Mouse (Mus musculus): ENCODE measurements at regions not wholly inside any gene's neighbourhood (a gene's known extent, or its start where the extent isn't known, plus 50 kb on each side); places are given as distances from the start of the nearest gene placed in this dataset.
A peak's percentile ranks its signal among the peaks of the same experiment; 100 is the strongest.

DNA sequence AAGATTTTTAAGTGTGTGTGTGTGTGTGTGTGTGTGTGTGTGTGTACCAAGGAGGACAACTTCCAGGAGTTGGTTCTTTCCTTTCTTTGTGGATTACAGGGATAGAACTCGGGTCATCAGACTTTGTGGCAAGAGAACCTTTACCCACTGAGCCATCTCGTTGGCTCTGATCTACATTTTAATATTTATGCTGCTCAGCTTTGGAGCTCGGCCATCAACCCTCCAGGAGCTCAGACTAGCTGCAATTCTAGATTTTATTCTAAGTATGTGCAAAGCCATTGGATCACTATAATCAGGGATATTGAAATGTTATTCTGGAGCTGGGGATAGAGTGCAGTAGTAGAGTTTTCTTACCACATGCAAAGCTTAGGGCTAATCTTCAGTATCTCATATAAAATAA lies 183.6 kb upstream of the Fam19a5 start:
- no peak for TF ChIP-seq POLR2A (IDR thresholded peaks at IDR 0.05; ENCODE audit: low read depth, low read length)
- TF ChIP-seq CTCF (IDR thresholded peaks at IDR 0.05; ENCODE audit: borderline replicate concordance, insufficient read depth, low read length), result no peak
- Histone ChIP-seq H3K27ac (ENCODE audit: insufficient read depth, low read length) (no peak overlapping the region), H3K4me3 (ENCODE audit: insufficient read depth, low read length) (no peak overlapping the region), H3K4me1 (ENCODE audit: control insufficient read depth, insufficient read depth, low read length) (no peaks in the 10 kb centered on the region)

DNA sequence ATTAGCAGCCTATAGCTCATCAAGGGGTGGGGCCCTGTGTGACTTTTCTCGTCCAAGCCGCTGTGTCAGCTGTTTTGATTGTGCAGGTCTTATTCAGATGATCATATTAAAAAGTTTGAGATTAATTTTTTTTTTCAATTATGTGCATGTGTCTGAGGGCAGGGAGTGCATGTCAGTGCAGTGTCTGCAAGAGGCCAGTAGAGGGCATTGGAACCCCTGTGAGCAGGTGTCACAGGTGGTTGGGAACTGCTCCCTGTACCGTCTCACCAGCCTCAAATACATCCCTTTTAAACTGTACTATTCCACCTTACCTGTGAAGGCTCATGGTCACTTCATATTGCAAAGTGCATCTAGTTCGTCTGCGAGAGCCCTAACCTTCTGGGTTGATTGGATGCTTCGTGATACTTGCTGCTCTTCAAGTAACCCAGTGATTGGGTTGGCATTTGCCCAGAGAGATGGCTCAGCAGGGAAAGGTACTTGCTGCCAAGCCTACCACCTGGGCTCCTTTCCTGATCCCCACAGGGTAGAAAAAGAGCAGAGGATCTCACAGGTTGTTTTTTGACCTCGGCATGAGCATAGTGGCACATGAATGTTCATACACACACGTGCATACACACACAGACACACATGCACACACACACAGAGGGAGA lies 178.3 kb upstream of the Fam19a5 start:
- TF ChIP-seq POLR2A (IDR thresholded peaks at IDR 0.05; ENCODE audit: low read depth, low read length) (no peak), CTCF (IDR thresholded peaks at IDR 0.05; ENCODE audit: borderline replicate concordance, insufficient read depth, low read length) (peak; percentile 4; the same call in 1 of the 2 replicates)
- H3K4me3 ChIP-seq (ENCODE audit: insufficient read depth, low read length), result no peak overlapping the region
- H3K4me1 ChIP-seq (ENCODE audit: control insufficient read depth, insufficient read depth, low read length), result no peaks in the 10 kb centered on the region

DNA sequence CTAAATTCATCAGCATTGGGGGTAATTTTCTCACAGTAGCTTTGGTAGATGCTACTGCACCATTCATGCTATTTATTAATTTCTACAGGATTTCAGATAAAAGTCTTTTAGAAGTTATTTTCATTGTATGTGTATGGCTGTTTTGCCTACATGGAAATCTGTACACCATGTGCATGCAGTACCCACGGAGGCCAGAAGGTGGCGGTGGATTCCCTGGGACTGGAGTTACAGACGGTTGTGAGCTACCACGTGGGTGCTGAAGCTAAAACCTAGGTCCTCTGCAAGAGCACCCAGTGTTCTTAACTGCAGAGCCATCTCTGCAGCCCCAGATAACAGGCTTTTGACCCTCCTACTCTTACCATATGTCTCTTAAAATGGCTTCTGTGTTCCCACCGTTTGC lies 176.7 kb upstream of the Fam19a5 start:
- TF ChIP-seq POLR2A (IDR thresholded peaks at IDR 0.05; ENCODE audit: low read depth, low read length), result no peak
- TF ChIP-seq CTCF (IDR thresholded peaks at IDR 0.05; ENCODE audit: borderline replicate concordance, insufficient read depth, low read length), result no peak

More for the DNA sequence above, 178.3 kb upstream of the Fam19a5 start:
- H3K27ac ChIP-seq (ENCODE audit: insufficient read depth, low read length), result no peak overlapping the region

DNA sequence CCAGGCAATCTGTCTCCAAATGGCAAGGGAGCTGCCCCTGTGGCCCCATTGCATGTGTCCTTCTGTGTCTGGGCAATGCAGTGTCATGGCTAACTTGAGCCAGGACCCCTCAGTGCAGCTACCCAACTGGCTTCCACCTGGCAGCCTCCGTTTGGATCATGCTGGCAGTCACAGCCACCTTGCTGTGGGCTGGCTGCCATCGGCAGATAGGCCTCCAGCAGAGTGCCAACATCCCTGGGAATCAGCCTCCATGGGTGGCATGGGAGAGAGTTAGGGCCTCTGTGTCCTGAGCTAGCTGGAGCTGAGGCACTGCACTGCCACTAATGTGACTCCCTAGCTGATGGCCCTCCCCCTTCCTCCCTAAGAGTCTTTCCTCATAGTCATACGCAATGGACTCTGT lies 174.7 kb upstream of the Fam19a5 start:
- H3K4me3 ChIP-seq (ENCODE audit: insufficient read depth, low read length), result no peak overlapping the region
- TF ChIP-seq CTCF (IDR thresholded peaks at IDR 0.05; ENCODE audit: borderline replicate concordance, insufficient read depth, low read length) (no peak), POLR2A (IDR thresholded peaks at IDR 0.05; ENCODE audit: low read depth, low read length) (no peak)
- H3K4me1 ChIP-seq (ENCODE audit: control insufficient read depth, insufficient read depth, low read length), result no peaks in the 10 kb centered on the region
- H3K27ac ChIP-seq (ENCODE audit: insufficient read depth, low read length), result no peak overlapping the region

More for the DNA sequence above, 176.7 kb upstream of the Fam19a5 start:
- Histone ChIP-seq H3K27ac (ENCODE audit: insufficient read depth, low read length) (no peak overlapping the region), H3K4me3 (ENCODE audit: insufficient read depth, low read length) (no peak overlapping the region), H3K4me1 (ENCODE audit: control insufficient read depth, insufficient read depth, low read length) (no peaks in the 10 kb centered on the region)

DNA sequence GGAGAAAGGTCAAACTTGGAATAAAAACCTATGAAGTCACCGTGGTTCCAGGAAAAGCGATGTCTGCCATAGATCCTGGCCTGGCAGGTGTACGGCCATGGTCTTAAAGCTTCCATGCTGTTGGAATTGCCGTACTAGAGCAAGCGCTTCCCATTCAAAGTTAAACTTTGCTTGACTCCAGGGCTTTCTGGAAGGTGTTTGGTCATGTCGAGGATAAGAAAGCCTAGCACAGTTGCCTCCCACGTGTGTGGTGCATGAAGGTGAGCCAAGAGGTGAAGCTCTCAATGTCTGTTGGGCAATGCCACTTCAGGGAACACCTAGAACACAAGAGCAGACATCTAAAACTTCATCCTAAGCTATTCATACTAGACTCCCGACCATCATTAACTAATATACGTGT lies 174.3 kb upstream of the Fam19a5 start:
- TF ChIP-seq POLR2A (IDR thresholded peaks at IDR 0.05; ENCODE audit: low read depth, low read length), result no peak
- H3K27ac ChIP-seq (ENCODE audit: insufficient read depth, low read length), result no peak overlapping the region
- no peak overlapping the region for H3K4me3 ChIP-seq (ENCODE audit: insufficient read depth, low read length)
- no peaks in the 10 kb centered on the region for H3K4me1 ChIP-seq (ENCODE audit: control insufficient read depth, insufficient read depth, low read length)

DNA sequence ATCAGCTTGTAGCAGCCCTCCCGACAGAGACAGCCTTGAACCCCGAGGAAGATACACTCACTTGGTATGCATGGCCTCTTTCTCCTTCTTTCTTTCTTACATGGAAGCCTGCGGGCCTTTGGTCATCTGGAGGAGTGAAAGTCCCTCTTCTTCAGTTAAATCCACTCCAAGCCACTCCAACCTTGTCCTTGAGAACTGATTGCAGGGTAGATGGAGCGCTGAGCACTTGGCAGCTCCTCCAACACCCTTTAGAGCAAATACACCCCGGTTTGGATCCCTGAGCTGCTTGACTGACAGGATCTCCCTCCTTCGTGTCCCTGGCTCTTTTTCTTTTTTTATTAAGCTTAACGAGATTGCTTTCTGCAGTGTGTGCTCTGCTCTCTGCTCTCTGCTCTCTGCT lies 173.3 kb upstream of the Fam19a5 start:
- TF ChIP-seq CTCF (IDR thresholded peaks at IDR 0.05; ENCODE audit: borderline replicate concordance, insufficient read depth, low read length) (no peak), POLR2A (IDR thresholded peaks at IDR 0.05; ENCODE audit: low read depth, low read length) (no peak)
- Histone ChIP-seq H3K4me1 (ENCODE audit: control insufficient read depth, insufficient read depth, low read length) (no peaks in the 10 kb centered on the region), H3K4me3 (ENCODE audit: insufficient read depth, low read length) (no peak overlapping the region), H3K27ac (ENCODE audit: insufficient read depth, low read length) (no peak overlapping the region)

DNA sequence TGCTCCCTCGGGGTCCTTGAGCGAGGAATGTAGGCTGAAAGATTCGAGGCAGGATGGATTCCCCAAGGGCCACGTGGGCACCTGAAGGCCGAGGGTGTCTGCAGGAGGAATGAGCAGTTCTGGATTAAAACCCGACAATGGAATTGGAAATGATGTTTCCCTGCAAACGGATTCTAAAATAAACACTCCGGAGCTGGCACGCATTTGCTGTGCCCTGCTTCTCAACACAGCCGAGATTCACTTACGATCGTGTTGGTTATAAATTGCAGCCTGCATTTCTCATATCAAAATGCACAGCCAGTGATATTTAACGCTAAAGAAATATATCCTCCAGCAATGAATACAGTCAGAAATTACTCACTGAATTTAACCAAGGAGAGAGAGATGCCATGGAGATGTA lies 169.4 kb upstream of the Fam19a5 start:
- Histone ChIP-seq H3K27ac (ENCODE audit: insufficient read depth, low read length) (no peak overlapping the region), H3K4me1 (ENCODE audit: control insufficient read depth, insufficient read depth, low read length) (no peaks in the 10 kb centered on the region), H3K4me3 (ENCODE audit: insufficient read depth, low read length) (no peak overlapping the region)
- no peak for TF ChIP-seq POLR2A (IDR thresholded peaks at IDR 0.05; ENCODE audit: low read depth, low read length)
- TF ChIP-seq CTCF (IDR thresholded peaks at IDR 0.05; ENCODE audit: borderline replicate concordance, insufficient read depth, low read length), result no peak

DNA sequence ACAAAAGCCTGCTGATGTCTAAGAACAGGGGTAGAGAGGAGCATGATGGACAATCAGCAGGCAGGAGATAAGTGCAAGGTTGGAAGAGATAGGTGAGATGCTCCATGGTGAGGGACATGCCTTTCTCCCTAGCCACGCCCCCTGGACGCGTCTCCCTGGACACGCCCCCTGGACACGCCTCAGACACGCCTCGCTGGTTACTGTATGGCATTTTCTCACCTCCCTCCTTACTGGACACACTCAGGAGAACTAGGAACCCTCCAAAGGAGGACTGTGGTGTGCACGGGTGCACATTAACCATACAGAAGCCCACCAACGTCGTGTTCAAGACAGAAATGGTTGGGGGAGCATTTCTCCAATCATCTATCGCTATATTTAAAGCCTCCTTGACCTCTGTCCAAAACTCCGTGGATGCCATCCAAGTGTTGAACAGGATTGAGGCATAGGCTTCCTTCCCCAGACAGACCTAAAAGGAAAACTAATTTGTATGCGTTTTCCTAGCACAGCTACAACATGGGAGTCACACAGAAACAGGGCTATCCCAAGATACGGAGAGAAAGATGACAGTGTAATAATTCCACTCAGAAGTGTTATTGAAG lies 168.4 kb upstream of the Fam19a5 start:
- no peak overlapping the region for H3K4me3 ChIP-seq (ENCODE audit: insufficient read depth, low read length)
- H3K27ac ChIP-seq (ENCODE audit: insufficient read depth, low read length), result no peak overlapping the region
- H3K4me1 ChIP-seq (ENCODE audit: control insufficient read depth, insufficient read depth, low read length), result no peaks in the 10 kb centered on the region
- TF ChIP-seq CTCF (IDR thresholded peaks at IDR 0.05; ENCODE audit: borderline replicate concordance, insufficient read depth, low read length) (no peak), POLR2A (IDR thresholded peaks at IDR 0.05; ENCODE audit: low read depth, low read length) (no peak)

DNA sequence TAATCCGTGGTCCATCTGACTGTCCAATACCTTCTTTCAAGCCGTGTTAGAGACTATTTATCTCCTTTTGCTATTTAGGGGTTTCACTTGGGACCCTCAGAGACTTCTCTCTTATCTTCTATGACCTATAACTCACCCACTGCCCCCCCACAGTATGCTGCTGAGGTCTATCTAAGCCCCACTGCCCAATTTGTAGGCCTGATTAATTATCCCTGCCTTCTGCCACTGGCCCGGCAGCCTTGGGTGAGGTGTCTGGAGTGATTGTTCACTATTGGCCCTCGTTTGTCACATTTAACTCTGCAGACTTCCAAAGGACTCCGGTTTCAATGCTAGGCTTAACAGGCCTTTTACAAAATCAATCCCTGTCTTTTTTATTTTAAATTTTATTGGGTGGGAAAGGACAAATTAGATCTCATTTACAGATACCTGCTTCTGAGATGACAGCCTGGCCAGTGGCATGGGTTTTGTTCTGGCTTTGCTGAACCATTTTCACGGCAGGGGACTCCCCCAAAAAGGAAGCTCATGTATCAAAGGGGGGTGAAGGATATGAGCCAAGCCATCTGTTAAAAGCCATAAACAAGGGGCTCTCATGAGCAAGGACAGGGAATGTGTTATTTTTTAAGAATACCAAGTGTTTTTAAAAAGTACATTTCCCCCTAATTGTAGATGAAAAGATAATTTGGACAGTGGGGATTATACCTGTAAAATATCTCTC lies 160.4 kb upstream of the Fam19a5 start:
- Histone ChIP-seq H3K4me1 (ENCODE audit: control insufficient read depth, insufficient read depth, low read length) (no peaks in the 10 kb centered on the region), H3K4me3 (ENCODE audit: insufficient read depth, low read length) (no peak overlapping the region), H3K27ac (ENCODE audit: insufficient read depth, low read length) (no peak overlapping the region)
- TF ChIP-seq POLR2A (IDR thresholded peaks at IDR 0.05; ENCODE audit: low read depth, low read length) (no peak), CTCF (IDR thresholded peaks at IDR 0.05; ENCODE audit: borderline replicate concordance, insufficient read depth, low read length) (no peak)
